Mouse (Mus musculus) testis, postnatal 14 days (tissue): ENCODE results near the gene Tmem150a.

Experiments
- DNase-seq: peaks from one replicate; pipeline ENCODE4 v3.0.0; 2021; ENCODE audit warnings: low spot score

Tmem150a gene

GRCm38 (mm10) chr6:72355066-72355911 is at the start of gene Tmem150a:
Gene Tmem150a, plus strand, starts transcription at chr6:72355447.
- DNase-seq: peak; percentile 78

DNA sequence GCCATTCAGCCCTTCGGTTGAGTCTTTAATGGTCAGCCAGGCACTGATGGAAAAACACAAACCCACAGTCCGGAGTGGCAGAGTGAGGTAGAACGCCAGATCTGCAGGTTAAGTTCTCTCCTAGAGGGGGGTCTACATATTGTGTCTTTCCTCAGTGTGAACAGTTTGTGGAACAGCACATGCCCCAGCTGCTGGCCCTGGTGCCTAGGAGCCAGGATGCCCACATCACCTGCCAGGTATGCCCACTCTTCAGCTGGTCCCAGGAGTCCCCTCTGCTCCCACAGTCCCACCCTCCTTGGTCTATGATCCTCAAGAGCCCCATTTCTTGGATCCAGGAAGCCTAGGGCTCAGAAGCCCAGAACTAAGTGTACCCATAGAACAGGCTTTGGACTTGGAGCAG is 43.0 kb upstream of the Tmem150a start:
- DNase-seq: no peak

DNA sequence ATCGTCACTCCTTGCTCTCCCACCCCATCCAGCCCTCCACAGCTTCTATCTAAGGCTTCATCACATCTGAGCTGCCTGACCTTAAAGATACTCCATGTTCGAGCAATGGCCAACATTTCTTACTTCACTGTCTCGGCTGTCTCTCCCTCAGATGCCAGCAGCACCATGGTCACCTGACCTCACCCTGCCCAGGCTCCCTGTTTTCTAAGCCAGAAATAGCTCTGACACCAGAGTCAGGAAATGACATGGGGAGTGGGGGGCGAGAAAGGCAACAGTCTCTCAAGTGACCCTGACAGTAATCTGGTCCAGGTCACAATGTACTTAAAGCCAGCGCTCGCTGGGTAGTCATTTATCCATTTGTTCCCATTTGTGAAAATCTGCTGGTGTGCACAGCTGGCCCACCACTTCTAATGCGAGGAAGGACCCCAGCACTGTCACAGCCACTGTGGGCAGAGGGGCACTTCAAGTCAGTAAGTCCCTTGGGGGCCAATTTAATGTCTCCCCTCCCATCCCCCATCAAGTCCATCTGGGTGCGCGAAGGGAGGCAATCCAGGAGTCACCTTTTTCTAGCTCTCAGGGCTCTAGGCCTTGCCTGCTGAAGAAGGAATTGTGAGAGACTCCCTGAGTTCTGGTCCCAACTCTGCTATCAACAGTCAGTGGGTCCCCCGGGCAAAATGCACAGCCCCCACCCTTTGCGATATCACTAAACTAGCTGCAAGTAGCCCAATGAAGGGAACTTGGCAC is 42.0 kb upstream of the Tmem150a start:
- no peak for DNase-seq

DNA sequence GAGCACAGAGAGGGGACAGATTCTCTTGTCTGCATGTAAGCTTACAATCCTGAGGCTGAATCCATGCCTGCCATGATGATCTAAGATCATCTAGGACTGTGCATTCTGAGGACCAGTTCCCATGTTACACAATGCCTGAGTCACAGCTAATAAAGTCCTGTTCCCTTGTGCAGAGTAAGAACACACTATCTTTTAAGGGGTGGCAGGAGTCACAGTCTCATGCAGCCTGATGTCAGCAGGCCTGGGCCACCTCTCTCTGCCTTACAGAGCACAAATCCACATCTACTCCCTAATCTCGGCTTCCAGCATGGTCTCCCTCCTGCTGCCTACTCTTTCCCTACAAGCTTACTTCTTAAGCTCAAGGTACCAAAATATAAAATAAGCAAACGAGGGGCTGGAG is 39.9 kb upstream of the Tmem150a start:
- no peak for DNase-seq

DNA sequence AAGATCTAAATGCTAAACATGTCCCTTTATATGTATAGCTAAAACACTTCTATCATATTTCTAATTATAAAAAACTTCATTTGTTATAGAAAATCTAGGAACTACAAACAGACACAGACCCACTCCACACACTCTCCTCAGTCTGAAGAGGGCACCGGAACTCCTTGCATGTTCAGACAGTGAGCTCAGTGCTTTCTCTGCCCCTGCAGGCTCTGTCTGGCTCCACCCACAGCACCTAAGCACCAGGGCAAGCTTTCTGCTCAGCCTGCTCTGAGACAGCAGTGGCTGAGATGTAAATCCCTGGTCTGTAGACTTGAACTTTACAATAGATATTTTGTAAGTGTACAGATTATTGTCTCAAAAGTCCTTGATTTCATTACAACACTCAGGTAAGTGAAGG is 39.2 kb upstream of the Tmem150a start:
- DNase-seq: no peak

GRCm38 (mm10) chr6:72318440-72318839 is 36.8 kb upstream of the Tmem150a start:
- no peak for DNase-seq

DNA sequence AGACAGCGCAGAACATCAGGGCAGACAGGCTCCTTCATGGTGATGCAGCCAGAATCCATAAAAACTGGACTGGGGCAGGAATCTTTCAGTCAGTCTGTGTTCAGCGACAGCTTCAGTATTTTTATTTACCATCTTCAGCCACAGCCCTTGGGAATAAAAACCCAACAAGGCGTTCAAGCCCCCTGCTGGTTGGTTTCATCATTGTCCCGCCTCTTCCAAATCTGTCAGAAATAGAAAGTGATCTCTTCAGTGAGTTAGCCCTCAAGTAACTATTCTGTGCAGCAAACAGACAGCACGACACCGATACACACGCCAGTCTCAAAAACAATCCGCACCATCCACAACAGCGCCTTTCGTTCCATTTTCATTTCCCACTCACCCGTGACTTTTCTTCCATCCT is 36.2 kb upstream of the Tmem150a start:
- DNase-seq: no peak

GRCm38 (mm10) chr6:72322936-72323335 is 32.3 kb upstream of the Tmem150a start:
- DNase-seq: no peak

GRCm38 (mm10) chr6:72323786-72324508 is 31.3 kb upstream of the Tmem150a start:
- DNase-seq: no peak

DNA sequence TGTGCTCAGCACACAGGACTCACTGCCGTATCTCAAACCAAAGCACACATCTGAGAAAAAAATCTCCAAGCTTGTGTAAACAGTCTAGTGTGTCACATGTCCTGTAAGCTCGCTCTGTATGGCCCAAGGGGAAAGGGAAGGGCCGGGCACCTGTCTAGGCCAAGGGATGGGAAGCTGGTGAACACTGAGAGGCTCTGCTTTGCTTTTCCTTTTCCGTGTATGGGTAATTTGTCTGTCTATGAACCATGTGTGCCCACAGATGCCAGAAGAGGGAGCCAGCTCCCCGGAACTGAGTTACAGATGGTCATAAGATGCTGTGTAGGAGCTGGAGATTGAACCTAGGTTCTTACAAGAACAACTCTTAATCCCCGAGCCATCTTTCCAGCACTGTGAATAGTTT is 29.0 kb upstream of the Tmem150a start:
- no peak for DNase-seq

- DNase-seq: no peak
Measured at GRCm38 (mm10) chr6:72329019-72329418, 26.2 kb upstream of the Tmem150a start.

DNA sequence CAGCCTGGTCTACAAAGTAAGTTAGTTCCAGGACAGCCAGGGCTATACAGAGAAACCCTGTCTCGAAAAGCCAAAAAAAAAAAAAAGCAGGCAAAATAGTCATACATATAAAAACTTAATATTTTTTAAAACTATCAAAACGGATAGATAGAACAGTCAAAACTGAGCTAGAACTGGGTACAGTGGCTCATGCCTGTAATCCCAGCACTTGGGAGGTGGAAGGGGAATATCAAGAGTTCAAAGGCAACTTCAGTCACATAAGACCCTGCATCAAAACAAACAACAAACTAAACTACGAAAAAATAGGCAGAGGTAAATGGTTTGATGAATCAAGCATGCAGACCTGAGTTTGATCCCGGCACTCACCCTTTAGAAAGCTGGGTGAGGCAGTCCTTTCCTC is 25.1 kb upstream of the Tmem150a start:
- DNase-seq: no peak

- DNase-seq: no peak
Measured at GRCm38 (mm10) chr6:72333111-72333510, 22.1 kb upstream of the Tmem150a start.

DNA sequence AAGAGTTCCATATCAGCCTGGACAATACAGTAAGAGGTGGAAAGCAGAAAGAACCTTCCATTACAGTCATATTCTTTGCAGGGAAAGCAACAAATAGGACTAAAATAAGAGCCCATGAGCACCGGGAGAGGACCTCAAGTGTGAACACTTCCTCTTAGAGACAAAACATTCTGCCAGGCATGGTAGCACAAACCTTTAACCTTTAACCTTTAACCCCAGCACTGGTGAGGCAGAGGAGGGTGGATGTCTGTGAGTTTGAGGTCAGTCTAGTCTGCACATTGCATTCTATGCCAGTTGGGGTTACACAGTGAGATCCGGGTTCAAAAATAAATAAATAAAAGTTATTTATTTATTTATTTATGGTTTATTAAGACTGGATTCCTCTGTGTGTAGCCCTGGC is 14.8 kb upstream of the Tmem150a start:
- no peak for DNase-seq

DNA sequence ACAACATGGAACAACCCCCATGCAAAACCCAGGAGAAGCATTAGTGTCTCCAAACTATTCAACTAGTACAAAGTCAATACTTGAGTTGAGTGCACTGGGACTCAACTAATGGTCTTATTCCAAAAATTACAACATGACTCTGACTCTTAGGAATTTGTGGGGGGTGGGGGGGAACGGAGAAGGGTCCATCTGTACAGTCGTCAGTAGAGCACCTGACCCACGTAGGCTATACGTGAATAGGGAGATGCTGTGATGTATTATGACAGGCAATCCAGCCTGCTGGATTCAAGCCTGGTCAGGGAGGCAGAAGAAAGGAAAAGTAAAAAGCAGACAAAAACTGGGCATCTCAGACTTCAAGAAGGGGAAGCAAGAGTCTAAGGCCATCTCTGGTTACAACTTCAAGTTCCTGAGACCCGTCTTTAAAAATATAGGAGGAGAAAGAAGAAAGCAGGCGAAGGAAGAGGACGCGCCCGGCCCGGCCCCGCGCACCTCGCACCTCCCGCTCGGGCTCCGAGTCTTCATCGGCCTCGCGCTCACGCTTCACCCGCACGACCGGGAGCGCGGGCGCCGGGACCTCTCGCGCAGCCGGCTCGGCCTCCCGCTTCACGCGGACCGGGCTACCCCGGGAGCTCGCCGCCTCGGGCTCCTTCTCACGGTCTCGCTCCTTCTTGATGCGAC is 10.7 kb upstream of the Tmem150a start:
- no peak for DNase-seq

- peak; percentile 95 for DNase-seq
Measured at GRCm38 (mm10) chr6:72345074-72345567, 10.1 kb upstream of the Tmem150a start, which contains the start of gene Usp39. Gene Usp39, minus strand, starts transcription at chr6:72345184.

- DNase-seq: no peak
Measured at GRCm38 (mm10) chr6:72345633-72346032, 9.6 kb upstream of the Tmem150a start.

DNA sequence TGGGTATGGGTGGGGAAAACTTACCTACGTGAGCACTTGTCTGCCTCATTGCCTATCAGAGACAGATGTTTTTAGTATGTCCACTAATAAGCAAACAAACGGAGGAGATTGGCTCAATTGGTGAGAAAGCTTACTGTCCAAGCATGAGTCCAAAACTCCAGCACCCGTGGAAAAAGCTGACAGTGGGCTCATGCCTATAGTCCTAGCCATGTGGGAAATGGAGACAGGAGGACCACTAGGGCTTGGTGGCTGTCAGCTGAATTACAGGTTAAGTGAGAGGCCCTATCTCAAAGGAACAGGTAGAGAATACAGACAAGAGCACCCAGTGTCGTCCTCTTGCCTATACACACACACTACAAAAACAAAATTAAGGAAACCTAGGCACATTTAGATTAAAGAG is 9.0 kb upstream of the Tmem150a start:
- DNase-seq: no peak

- DNase-seq: peak; percentile 81
Measured at GRCm38 (mm10) chr6:72347166-72347941, 7.9 kb upstream of the Tmem150a start, which contains the start of gene 0610030E20Rik. Gene 0610030E20Rik, plus strand, starts transcription at chr6:72347317.

GRCm38 (mm10) chr6:72348411-72348810 is 6.8 kb upstream of the Tmem150a start:
- no peak for DNase-seq

- no peak for DNase-seq
Measured at GRCm38 (mm10) chr6:72350214-72350613, 5.0 kb upstream of the Tmem150a start.
